Mouse (Mus musculus) ES-E14 (cell line): Measurements from ENCODE around the gene Cdc26.

Experiments used
- HCFC1 ChIP-seq: IDR thresholded peaks from 2 replicates; pipeline ENCODE4 v1.6.1; 2012; ENCODE audit warnings: low read length, inconsistent platforms, borderline replicate concordance; ENCODE audit not compliant: insufficient read depth
- MAFK ChIP-seq: IDR thresholded peaks from 2 replicates; pipeline ENCODE4 v1.6.1; 2014; ENCODE audit warnings: mild to moderate bottlenecking, low read depth, low read length, inconsistent platforms; ENCODE audit not compliant: insufficient read depth

DNA sequence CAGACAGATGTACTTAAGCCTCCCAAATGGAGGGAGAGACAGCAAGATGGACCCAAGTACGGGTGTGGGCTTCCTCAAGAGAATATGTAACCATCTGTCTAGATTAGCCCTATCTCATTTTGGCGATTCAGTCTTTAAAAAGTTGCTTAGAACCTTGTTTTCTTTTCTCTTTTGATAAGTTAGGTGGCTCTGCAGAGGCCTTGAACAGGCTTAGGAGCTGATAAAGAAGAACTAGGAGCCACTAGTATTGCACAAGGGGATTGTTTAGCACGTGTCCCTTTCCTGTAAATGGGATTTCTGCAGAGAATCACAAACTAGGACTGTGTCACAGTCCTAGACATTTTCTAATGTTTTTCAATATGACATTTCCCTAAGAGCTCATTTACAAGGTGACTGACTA is 39.4 kb downstream of the Cdc26 start:
- TF ChIP-seq MAFK (no peak), HCFC1 (no peak)
